Mouse (Mus musculus): ENCODE measurements around the gene Sf1. TPM values are rescaled to one million over a fixed set of nuclear protein-coding genes. Genes with fewer than 3 reads are reported as not detected.

Sf1 gene
- polyA plus RNA-seq, 1 experiment from 2014 or later, result 183 TPM

DNA sequence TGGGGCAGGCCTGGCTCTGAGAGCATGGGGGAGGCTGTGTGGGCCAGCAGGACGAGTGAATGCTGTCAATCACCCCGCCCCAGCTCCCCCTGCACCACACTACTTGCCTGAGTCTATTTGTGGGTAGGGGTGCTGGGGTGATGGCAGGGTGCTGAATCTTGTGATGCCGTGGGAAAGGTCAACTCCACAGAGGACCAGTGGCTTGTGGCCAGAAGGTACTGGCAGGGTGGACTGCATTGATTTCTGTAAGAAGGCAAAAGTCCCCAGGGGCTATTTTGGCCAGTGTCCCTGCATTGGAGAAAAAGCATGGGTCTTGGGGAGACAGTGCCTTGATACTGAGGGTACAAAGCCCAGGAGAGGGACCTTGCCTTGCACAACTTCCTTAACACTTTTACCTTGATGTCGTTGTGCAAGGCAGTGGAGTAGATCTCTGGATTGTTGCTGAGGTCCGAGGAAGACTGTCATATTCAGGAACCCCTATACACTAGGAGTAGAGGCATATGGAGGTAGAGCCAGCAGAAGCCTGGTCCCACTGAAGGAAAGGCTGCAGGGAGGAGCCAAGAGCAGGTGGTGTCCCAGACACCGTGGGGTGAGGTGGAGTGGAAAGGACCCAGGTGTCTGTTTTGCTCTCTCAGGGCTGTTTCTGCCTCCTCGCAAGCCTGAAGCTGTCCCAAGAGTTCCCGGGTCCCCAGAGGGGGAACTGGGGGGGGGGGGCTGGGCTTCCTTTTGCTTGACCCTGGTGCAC is 60.8 kb downstream of the Sf1 start:
- ATAC-seq (ENCODE audit: low FRiP score, low TSS enrichment), result no peak
- no peak overlapping the region for H3K4me3 ChIP-seq (ENCODE audit: low read length)
- no peak overlapping the region for H3K9ac ChIP-seq (ENCODE audit: low read depth, low read length)
- no peaks in the 10 kb centered on the region for H3K36me3 ChIP-seq (ENCODE audit: control insufficient read depth, insufficient read depth, low read length)
- H3K9me3 ChIP-seq (ENCODE audit: control insufficient read depth, low read length), result no peaks in the 10 kb centered on the region
- no peak overlapping the region for H3K4me2 ChIP-seq (replicated peaks; ENCODE audit: low read depth, low read length)
- H3K27ac ChIP-seq (ENCODE audit: low read depth, low read length), result no peak overlapping the region
- H3K27me3 ChIP-seq (ENCODE audit: control insufficient read depth, insufficient read depth, low read length), result peaks cover 76% of the 10 kb centered on the region
- H3K4me1 ChIP-seq (ENCODE audit: control insufficient read depth, insufficient read depth, low read length), result peaks cover 14% of the 10 kb centered on the region
- WGBS, result 62% methylated on average over 7 of the region's 8 CpGs

DNA sequence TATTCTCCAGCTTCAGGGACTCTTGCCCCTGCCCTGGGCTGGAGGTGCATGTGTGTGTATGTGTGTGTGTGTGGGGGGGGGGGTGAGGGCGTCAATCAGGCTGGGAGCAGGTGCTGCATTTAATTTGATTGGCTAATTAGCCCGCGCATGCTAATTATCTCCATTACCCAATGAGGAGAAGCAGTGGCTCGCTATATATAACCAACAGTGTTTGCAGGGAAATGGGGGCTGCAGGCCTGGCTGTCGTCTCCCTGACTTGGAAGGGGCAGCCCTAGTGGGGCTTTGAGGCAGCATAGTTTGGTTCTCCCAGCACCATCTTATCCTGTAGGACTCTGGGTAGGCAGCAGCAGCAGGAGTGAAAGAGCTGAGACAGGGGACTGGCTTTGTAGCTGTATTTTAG is 62.1 kb downstream of the Sf1 start:
- no peak overlapping the region for H3K27ac ChIP-seq (ENCODE audit: low read depth, low read length)
- H3K4me3 ChIP-seq (ENCODE audit: low read length), result no peak overlapping the region
- no peaks in the 10 kb centered on the region for H3K9me3 ChIP-seq (ENCODE audit: control insufficient read depth, low read length)
- no peak for ATAC-seq (ENCODE audit: low FRiP score, low TSS enrichment)
- peaks cover 77% of the 10 kb centered on the region for H3K27me3 ChIP-seq (ENCODE audit: control insufficient read depth, insufficient read depth, low read length)
- 45% methylated on average over 5 of the region's 5 CpGs for WGBS
- no peaks in the 10 kb centered on the region for H3K36me3 ChIP-seq (ENCODE audit: control insufficient read depth, insufficient read depth, low read length)
- no peak overlapping the region for H3K4me2 ChIP-seq (replicated peaks; ENCODE audit: low read depth, low read length)
- H3K9ac ChIP-seq (ENCODE audit: low read depth, low read length), result no peak overlapping the region
- H3K4me1 ChIP-seq (ENCODE audit: control insufficient read depth, insufficient read depth, low read length), result peaks cover 14% of the 10 kb centered on the region

DNA sequence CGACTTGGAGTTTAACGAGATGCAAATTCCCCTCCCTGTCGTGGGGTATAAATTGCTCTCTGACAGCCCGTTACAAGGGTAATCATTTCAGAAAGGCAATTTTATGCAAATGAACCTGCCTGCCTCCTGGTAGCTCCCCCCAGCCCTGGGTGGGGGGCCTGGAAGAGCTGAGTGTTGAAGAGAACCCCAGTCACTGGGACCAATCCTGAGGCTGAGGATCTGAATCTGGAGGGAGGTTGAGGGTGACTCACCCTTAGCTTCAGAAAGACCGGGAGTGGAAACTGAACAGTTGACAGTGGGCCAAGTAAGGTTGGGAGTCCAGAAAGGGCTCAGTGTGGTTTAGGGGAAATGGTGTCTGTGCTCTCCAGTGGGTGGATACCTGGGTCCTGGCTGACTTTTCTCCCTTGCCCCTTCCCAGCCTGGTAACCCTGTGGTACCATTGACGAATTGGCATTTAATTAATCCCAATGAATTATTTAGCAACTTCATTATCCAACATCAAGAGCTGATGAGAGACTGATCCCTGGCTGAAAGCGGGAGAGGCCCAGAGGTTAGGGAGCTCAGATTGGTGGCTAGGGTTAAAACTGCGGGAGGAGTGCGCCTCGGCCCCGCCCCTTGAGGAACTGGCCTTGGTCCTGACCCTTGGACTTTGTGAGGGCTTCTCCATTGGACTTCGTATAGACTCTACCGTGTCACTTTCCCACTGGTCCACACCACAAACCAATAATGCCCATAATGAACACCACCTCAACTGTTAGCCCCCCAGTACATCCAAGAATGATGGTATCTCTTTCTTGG is 63.4 kb downstream of the Sf1 start:
- no peak for ATAC-seq (ENCODE audit: low FRiP score, low TSS enrichment)
- H3K4me1 ChIP-seq (ENCODE audit: control insufficient read depth, insufficient read depth, low read length), result peaks cover 14% of the 10 kb centered on the region
- no peak overlapping the region for H3K4me3 ChIP-seq (ENCODE audit: low read length)
- no peaks in the 10 kb centered on the region for H3K9me3 ChIP-seq (ENCODE audit: control insufficient read depth, low read length)
- 15% methylated on average over 13 of the region's 13 CpGs for WGBS
- H3K27me3 ChIP-seq (ENCODE audit: control insufficient read depth, insufficient read depth, low read length), result peaks cover 70% of the 10 kb centered on the region
- H3K9ac ChIP-seq (ENCODE audit: low read depth, low read length), result no peak overlapping the region
- no peak overlapping the region for H3K4me2 ChIP-seq (replicated peaks; ENCODE audit: low read depth, low read length)
- H3K36me3 ChIP-seq (ENCODE audit: control insufficient read depth, insufficient read depth, low read length), result no peaks in the 10 kb centered on the region
- no peak overlapping the region for H3K27ac ChIP-seq (ENCODE audit: low read depth, low read length)

Small RNA genes lying within 50 kb of the gene (microRNA-seq; reads per million reads assigned to microRNA genes)
- not detected for gene Mir6989

Other genes with a start within 250 kb of the Sf1 start
- gene Sac3d1, start 245.0 kb upstream of the Sf1 start, polyA plus RNA-seq (2014; fragmentation: Nextera tagmentation; extraction: Ambion mirVana), result 56.1 and 64.4 TPM in 2 replicates
- 29.6 and 37.0 TPM in 2 replicates for gene Snx15, start 235.4 kb upstream of the Sf1 start, polyA plus RNA-seq (2014; fragmentation: Nextera tagmentation; extraction: Ambion mirVana)
- gene Batf2, start 222.7 kb upstream of the Sf1 start, polyA plus RNA-seq (2014; fragmentation: Nextera tagmentation; extraction: Ambion mirVana), result 0.15 TPM in 1 of 2 replicates, not detected in the other
- gene Arl2, start 222.1 kb upstream of the Sf1 start, polyA plus RNA-seq (2014; fragmentation: Nextera tagmentation; extraction: Ambion mirVana), result 82.6 and 98.8 TPM in 2 replicates
- not detected in 2 replicates for gene Majin, start 179.3 kb upstream of the Sf1 start, polyA plus RNA-seq (2014; fragmentation: Nextera tagmentation; extraction: Ambion mirVana)
- gene Gpha2, start 137.3 kb upstream of the Sf1 start, polyA plus RNA-seq (2014; fragmentation: Nextera tagmentation; extraction: Ambion mirVana), result 0.93 TPM in 1 of 2 replicates, not detected in the other
- gene Ppp2r5b, start 127.8 kb upstream of the Sf1 start, polyA plus RNA-seq (2014; fragmentation: Nextera tagmentation; extraction: Ambion mirVana), result 16.4 and 19.7 TPM in 2 replicates
- gene Atg2a, start 122.0 kb upstream of the Sf1 start, polyA plus RNA-seq (2014; fragmentation: Nextera tagmentation; extraction: Ambion mirVana), result 7.2 and 12.4 TPM in 2 replicates
- 38.3 and 46.0 TPM in 2 replicates for gene Ehd1, start 87.0 kb upstream of the Sf1 start, polyA plus RNA-seq (2014; fragmentation: Nextera tagmentation; extraction: Ambion mirVana)
- gene Cdc42bpg, start 57.2 kb upstream of the Sf1 start, polyA plus RNA-seq (2014; fragmentation: Nextera tagmentation; extraction: Ambion mirVana), result 0.89 and 2.0 TPM in 2 replicates
- 46.1 and 49.1 TPM in 2 replicates for gene Men1, start 28.7 kb upstream of the Sf1 start, polyA plus RNA-seq (2014; fragmentation: Nextera tagmentation; extraction: Ambion mirVana)
- 12.5 and 12.8 TPM in 2 replicates for gene Map4k2, start 22.6 kb upstream of the Sf1 start, polyA plus RNA-seq (2014; fragmentation: Nextera tagmentation; extraction: Ambion mirVana)
- 15.7 and 16.4 TPM in 2 replicates for gene Pygm, start 20.7 kb downstream of the Sf1 start, polyA plus RNA-seq (2014; fragmentation: Nextera tagmentation; extraction: Ambion mirVana)
- 77.1 and 78.6 TPM in 2 replicates for gene Rasgrp2, start 35.6 kb downstream of the Sf1 start, polyA plus RNA-seq (2014; fragmentation: Nextera tagmentation; extraction: Ambion mirVana)
- 5.4 and 8.4 TPM in 2 replicates for gene Nrxn2, start 55.0 kb downstream of the Sf1 start, polyA plus RNA-seq (2014; fragmentation: Nextera tagmentation; extraction: Ambion mirVana)
- 1.8 and 2.5 TPM in 2 replicates for gene Slc22a12, start 179.3 kb downstream of the Sf1 start, polyA plus RNA-seq (2014; fragmentation: Nextera tagmentation; extraction: Ambion mirVana)